Mouse (Mus musculus) embryonic facial prominence, embryonic 11.5 days (tissue): ENCODE data around the gene Plxdc1. TPM values are rescaled to one million over a fixed set of nuclear protein-coding genes. Genes with fewer than 3 reads are reported as not detected.
A peak's percentile ranks its signal among the peaks of the same experiment; 100 is the strongest.

Experiments used
- ATAC-seq: fragments of 200-750 bp; cut with Nextera tagmentation; replicated peaks from 2 replicates; pipeline ENCODE4 v1.8.0; 2017; ENCODE audit warnings: low read depth; ENCODE audit not compliant: insufficient number of reproducible peaks, low FRiP score, low TSS enrichment
- DNase-seq: peaks from one replicate; pipeline ENCODE4 v3.0.0-alpha.2; 2015; ENCODE audit warnings: low spot score
- H3K27ac ChIP-seq: fragments of 300-500 bp; sonication (generic); replicated peaks from 2 replicates; pipeline ENCODE4 v1.5.1; 2014; ENCODE audit warnings: mild to moderate bottlenecking, low read depth, low read length, control low read depth
- H3K27me3 ChIP-seq: fragments of 300-500 bp; sonication (generic); 2 replicates; pipeline ENCODE4 v1.6.1; 2014; ENCODE audit warnings: mild to moderate bottlenecking, low read length, moderate library complexity, mixed read lengths; ENCODE audit not compliant: control insufficient read depth, insufficient read depth
- H3K36me3 ChIP-seq: fragments of 300-500 bp; sonication (generic); replicated peaks from 2 replicates; pipeline ENCODE4 v1.6.1; 2014; ENCODE audit warnings: low read depth, mild to moderate bottlenecking, low read length, moderate library complexity, mixed read lengths; ENCODE audit not compliant: control insufficient read depth, insufficient read depth
- H3K4me1 ChIP-seq: fragments of 300-500 bp; sonication (generic); 2 replicates; pipeline ENCODE4 v1.6.1; 2014; ENCODE audit warnings: low read length, mixed read lengths; ENCODE audit not compliant: control insufficient read depth, insufficient read depth
- H3K4me2 ChIP-seq: fragments of 300-500 bp; sonication (generic); 2 replicates; pipeline ENCODE4 v1.6.1; 2014; ENCODE audit warnings: low read depth, mild to moderate bottlenecking, control low read depth, low read length, moderate library complexity
- H3K4me3 ChIP-seq: fragments of 300-500 bp; sonication (generic); 2 replicates; pipeline ENCODE4 v1.5.1; 2014; ENCODE audit warnings: low read depth, low read length, control low read depth
- H3K9ac ChIP-seq: fragments of 300-500 bp; sonication (generic); replicated peaks from 2 replicates; pipeline ENCODE4 v1.6.1; 2014; ENCODE audit warnings: mild to moderate bottlenecking, control low read depth, low read length
- H3K9me3 ChIP-seq: fragments of 300-500 bp; sonication (generic); replicated peaks from 2 replicates; pipeline ENCODE4 v1.6.1; 2016; ENCODE audit warnings: mild to moderate bottlenecking, low read length, inconsistent platforms, mixed read lengths; ENCODE audit not compliant: control insufficient read depth
- WGBS: fragments of 180-500 bp; shearing (Covaris S2); extraction: QIAGEN DNeasy Blood & Tissue Kit; methylation state at CpG from one replicate; pipeline ENCODE4 v1.1.7; 2014; 5-methylcytosine and 5-hydroxymethylcytosine counted together
- polyA plus RNA-seq: library from polyadenylated mRNA; unstranded; fragments of >200 nt; fragmentation: Nextera tagmentation; extraction: Ambion mirVana; gene quantifications from 2 replicates; pipeline ENCODE4 v1.2.1, GENCODE M21; 2014

Plxdc1 gene
- polyA plus RNA-seq, 1 experiment from 2014 or later = 0.11 TPM

DNA sequence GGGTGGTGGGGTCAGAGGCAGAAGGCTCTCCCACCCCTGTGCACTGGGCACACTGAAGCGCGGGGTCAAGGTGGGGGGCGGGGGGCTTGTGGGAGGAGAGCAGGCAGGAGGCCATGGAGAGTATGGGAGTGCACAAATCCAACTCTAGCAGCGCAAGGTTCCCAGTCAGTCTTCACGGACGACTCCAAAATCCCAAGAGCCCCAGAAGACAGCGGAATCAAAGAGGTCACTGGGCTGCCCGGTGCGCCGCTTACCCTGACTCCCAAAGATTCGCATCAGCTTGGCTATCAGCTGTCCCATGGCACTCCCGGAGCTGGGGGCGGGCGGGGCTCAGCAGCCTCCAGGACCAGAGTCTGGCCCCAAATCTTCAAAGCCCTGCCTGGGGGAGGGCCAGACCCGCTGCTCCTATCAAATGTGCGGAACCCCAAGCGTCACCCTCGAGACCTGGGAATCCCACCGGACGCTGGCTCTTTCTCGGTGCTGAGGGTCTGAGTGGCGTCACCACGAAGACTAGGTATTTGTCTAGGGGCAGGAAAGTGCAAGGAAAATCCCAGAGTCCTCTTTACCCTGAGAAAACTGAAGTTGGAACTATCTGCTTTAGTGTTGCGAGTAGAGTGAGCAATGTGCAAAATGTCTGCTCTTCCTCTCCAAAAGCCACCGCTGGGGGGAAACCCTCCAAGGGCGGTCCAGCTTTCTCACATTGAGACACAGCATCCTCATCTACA is 9.5 kb upstream of the Plxdc1 start, which contains the start of gene Arl5c:
Gene Arl5c, minus strand, starts transcription at position 618 of the 725 bp plus-strand sequence.
- 2% methylated on average over 26 of the region's 26 CpGs for WGBS
- peak; percentile 12; the same call in 1 of the 2 replicates for ATAC-seq
- H3K27me3 ChIP-seq = no peaks in the 10 kb centered on the region; the same call in 1 of the 2 replicates

DNA sequence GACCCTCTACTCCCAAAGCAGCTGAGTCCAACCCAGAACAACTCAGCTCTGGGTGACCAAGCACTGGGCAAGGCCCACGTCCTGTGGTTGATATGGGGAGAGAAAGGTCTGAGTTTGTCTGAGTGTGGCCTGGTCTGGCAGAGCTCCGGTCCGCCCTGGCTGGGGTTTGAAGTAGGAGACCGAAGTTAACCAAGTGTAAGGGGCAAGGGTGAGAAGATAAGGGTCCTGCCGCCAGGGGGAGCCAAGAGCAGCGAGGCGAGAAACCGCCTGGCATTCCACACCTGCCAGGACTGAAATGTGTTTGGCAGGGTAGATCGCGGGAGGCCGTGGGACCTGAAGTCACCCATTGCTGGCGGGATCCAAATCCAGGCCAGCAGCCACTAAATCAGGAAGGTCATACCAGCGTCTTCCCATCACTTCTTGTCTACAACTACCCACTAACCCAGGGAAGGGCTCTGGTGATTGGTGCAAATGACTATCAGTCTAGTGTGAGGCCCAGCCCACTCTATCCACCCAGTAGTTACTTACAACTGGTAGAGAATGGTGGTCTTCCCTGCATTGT is 8.4 kb upstream of the Plxdc1 start:
- Histone ChIP-seq H3K9ac (no peak overlapping the region), H3K27ac (no peak overlapping the region), H3K9me3 (no peaks in the 10 kb centered on the region), H3K4me1 (peaks cover 5% of the 10 kb centered on the region; the same call in 1 of the 2 replicates), H3K4me2 (peak overlapping the region; percentile 88), H3K4me3 (peak overlapping the region; percentile 40), H3K36me3 (no peaks in the 10 kb centered on the region), H3K27me3 (no peaks in the 10 kb centered on the region)
- DNase-seq = peak; percentile 79
- ATAC-seq = no peak
- WGBS = 6% methylated on average over 13 of the region's 13 CpGs

More for the DNA sequence above, 9.5 kb upstream of the Plxdc1 start, which contains the start of gene Arl5c:
- peak within 1 kb of the TSS; percentile 88 for H3K4me2 ChIP-seq
- H3K36me3 ChIP-seq = no peaks in the 10 kb centered on the region
- H3K4me1 ChIP-seq = peaks cover 5% of the 10 kb centered on the region; the same call in 1 of the 2 replicates
- peak within 1 kb of the TSS; percentile 40 for H3K4me3 ChIP-seq
- H3K9ac ChIP-seq = peak within 1 kb of the TSS; percentile 55
- peak; percentile 68 for DNase-seq
- H3K9me3 ChIP-seq = no peaks in the 10 kb centered on the region
- H3K27ac ChIP-seq = no peak within 1 kb of the TSS

DNA sequence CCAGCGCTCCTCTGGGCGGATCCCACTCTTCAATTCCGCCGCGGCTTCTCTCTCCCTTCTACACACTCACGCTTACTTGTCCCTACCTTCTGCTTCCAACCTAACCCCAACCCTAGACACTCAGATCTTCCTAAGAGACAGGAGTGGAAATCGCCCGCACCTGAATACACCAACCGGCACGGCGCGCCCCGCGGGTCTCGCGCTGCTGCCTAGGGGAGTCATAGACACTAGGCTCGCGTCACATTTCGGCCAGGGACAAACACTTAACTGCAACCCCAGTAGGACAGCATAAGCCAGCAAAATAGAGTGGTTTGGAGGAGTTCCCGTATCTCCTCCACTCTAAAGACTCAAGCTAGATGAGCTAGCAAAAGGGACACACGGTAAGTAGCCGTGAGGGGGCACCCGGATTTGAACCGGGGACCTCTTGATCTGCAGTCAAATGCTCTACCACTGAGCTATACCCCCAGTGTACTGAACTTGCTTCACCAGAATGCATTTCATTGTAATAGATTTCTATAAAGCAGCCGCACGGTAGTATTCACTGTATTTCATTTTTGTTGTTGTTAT is 2.4 kb upstream of the Plxdc1 start:
- WGBS = under 1% methylated on average over 26 of the region's 26 CpGs
- no peaks in the 10 kb centered on the region for H3K9me3 ChIP-seq
- ATAC-seq (peak; percentile 71), DNase-seq (peak; percentile 92)
- H3K9ac ChIP-seq = peak overlapping the region; percentile 76
- peak overlapping the region; percentile 63 for H3K27ac ChIP-seq
- H3K27me3 ChIP-seq = peaks cover 25% of the 10 kb centered on the region
- H3K36me3 ChIP-seq = no peaks in the 10 kb centered on the region
- H3K4me2 ChIP-seq = peak overlapping the region; percentile 60
- no peaks in the 10 kb centered on the region for H3K4me1 ChIP-seq
- peak overlapping the region; percentile 75 for H3K4me3 ChIP-seq

DNA sequence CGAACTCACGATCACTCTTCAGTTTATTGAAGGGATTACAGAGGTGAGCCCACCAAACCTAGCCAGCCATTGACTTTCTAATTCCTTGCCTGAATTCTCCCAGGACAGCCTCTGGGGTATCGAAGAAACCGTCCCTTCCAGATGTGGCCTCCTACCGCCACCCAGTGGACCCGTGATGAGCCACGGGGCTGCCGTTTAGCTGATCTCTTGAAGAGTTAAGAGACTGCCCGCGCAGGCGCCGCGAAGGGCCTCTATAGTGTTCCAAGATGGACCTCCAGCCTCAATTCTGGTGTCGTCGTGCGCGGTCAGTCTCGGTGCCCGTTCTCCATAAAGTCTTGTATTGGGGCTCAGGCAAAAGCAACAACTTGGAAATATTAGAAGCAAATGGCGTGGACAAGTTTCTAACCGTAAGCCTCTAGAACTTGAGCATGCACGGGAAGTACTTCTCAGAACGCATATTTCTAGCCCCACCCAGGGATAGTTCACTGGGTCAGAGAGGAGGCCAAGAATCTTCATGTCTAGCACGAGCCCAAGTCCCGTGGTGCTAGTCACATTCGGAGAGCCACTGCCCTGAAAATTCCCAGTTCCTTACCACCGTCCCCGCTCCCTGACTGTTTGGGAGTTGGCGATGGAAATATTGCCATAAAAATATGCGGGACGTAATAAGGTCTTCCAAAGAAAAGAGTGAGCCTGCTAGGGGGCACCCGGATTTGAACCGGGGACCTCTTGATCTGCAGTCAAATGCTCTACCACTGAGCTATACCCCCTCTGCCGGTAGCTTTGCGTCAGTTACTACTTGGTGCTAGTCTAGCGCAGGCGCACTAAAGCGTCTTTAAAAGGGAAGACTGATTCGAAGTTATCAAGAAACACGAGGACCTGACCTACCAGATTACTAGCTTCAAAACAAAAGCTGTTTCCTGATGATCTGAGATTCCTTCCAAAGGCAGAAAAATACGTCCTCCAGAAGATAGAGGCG is 1.6 kb upstream of the Plxdc1 start:
- Histone ChIP-seq H3K27me3 (peaks cover 25% of the 10 kb centered on the region), H3K36me3 (no peaks in the 10 kb centered on the region), H3K9ac (peak overlapping the region; percentile 76), H3K4me2 (peak overlapping the region; percentile 60), H3K4me1 (no peaks in the 10 kb centered on the region), H3K9me3 (no peaks in the 10 kb centered on the region), H3K27ac (peak overlapping the region; percentile 63), H3K4me3 (peak overlapping the region; percentile 75)
- WGBS = 0% methylated on average over 42 of the region's 42 CpGs
- ATAC-seq (peak; percentile 75), DNase-seq (peak; percentile 97)

DNA sequence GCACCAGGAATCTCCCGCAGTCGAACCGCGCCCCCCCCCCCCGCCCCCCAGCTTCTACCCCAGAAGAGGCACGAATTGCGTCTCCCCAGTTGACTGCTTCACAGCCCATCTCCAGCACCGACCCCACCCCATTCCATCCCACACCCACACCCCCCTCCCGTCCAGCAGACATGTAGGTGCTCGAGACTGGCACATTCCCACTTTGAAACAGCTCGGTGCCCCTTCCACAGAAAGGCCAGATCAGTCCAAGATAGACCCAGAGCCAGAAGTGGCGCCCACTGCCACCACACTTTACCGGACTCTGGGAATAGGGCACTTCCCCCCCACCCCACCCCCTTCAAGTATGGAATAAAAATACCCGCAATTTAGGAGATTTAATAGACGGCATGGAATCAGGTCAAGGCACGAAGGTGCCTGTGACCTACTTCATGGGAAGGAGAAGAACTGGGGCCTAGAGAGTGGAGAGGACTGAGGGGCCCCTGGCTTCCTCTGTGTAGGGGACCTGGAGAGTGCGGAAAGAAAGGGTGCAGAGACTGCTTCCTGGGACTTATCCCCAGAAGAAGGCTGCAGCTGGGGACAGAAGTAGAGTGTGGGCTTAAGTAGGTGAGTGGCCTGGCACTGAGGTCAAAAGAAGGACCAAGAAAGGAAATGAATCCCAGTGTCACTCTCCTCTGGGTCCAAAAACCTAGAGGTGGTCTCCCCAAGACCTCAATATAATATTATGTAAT is 658 bp upstream of the Plxdc1 start:
- Histone ChIP-seq H3K27me3 (peaks cover 25% of the 10 kb centered on the region), H3K4me2 (peak overlapping the region; percentile 85), H3K4me3 (peak overlapping the region; percentile 75), H3K27ac (no peak overlapping the region), H3K9ac (no peak overlapping the region), H3K36me3 (no peaks in the 10 kb centered on the region), H3K4me1 (no peaks in the 10 kb centered on the region), H3K9me3 (no peaks in the 10 kb centered on the region)
- DNase-seq (no peak), ATAC-seq (no peak)
- WGBS = 25% methylated on average over 13 of the region's 17 CpGs

DNA sequence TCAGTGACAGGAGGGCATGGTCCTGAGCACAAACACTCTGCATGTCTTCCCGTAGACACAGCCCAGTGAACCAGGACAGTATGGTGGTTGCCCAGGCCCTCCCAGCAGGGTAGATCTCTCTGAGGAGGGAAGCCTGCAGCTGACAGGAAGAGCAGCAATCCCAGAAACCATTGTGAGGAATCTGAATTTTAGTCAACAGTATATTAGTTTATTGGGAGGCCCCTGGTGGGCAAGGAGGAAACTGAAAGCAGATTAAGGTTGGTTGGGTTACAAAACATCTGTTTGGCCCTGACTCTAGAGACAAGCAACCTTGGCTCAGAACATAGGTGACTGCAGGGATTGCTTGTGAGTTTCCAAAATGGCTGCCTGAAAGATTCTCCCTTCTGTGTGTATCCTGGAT is 2.3 kb downstream of the Plxdc1 start:
- DNase-seq = no peak
- no peaks in the 10 kb centered on the region for H3K9me3 ChIP-seq
- ATAC-seq = no peak
- H3K27ac ChIP-seq = no peak overlapping the region
- H3K4me3 ChIP-seq = no peak overlapping the region
- 67% methylated on average over 1 of the region's 1 CpGs for WGBS
- H3K27me3 ChIP-seq = peaks cover 25% of the 10 kb centered on the region
- no peaks in the 10 kb centered on the region; the same call in 1 of the 2 replicates for H3K4me1 ChIP-seq
- H3K4me2 ChIP-seq = no peak overlapping the region
- H3K9ac ChIP-seq = no peak overlapping the region
- no peaks in the 10 kb centered on the region for H3K36me3 ChIP-seq

DNA sequence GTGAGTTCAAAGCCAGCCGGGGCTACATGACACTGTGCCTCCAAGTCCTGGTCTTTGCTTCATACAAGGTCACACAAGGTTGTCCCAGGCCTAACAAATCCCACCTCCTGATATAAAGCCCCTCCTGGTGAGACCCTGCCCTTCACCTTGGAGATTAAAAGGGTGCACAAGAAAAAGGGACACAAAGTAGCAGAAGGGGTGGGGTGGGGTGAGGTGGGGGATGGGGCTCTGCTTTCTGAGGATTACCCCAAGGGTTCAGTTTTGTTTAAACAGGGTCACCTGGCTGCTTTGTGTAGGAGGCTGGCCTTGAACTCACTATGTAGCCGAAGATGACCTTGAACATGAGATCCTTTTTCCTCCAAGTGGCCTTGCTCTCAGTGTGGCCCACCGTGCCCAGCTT is 2.7 kb downstream of the Plxdc1 start:
- Histone ChIP-seq H3K36me3 (no peaks in the 10 kb centered on the region), H3K4me2 (no peak overlapping the region), H3K27ac (no peak overlapping the region), H3K9me3 (no peaks in the 10 kb centered on the region), H3K27me3 (peaks cover 25% of the 10 kb centered on the region), H3K4me1 (no peaks in the 10 kb centered on the region; the same call in 1 of the 2 replicates), H3K4me3 (no peak overlapping the region), H3K9ac (no peak overlapping the region)
- WGBS = 85% methylated on average over 3 of the region's 3 CpGs
- DNase-seq = no peak
- ATAC-seq = no peak
